Mouse (Mus musculus): ENCODE data around the gene Pop4.
A peak's percentile ranks its signal among the peaks of the same experiment; 100 is the strongest.
"Not testable (repeated sequence)": the region's sequence is repeated elsewhere in the genome, so short reads cannot be mapped to it uniquely, and the experiment has no call there.

The Pop4 gene

GRCm38 (mm10) chr7:38270703-38271510 lies at the start of gene Pop4:
Gene Pop4 (minus strand): TSS chr7:38271423.
- peak; percentile 90 for DNase-seq (ENCODE audit: low spot score)

- DNase-seq (ENCODE audit: low spot score) = no peak
These were observed 49.4 kb upstream of the Pop4 start for GRCm38 (mm10) chr7:38320641-38321040.

- not testable (repeated sequence) for DNase-seq (ENCODE audit: low spot score)
These were observed 11.0 kb upstream of the Pop4 start for GRCm38 (mm10) chr7:38282192-38282591.

GRCm38 (mm10) chr7:38272551-38272950 lies 1.3 kb upstream of the Pop4 start:
- DNase-seq (ENCODE audit: low spot score) = no peak

- DNase-seq (ENCODE audit: low spot score) = no peak
These were observed 636 bp upstream of the Pop4 start for GRCm38 (mm10) chr7:38271859-38272258.

GRCm38 (mm10) chr7:38271511-38271811 lies 238 bp upstream of the Pop4 start:
- DNase-seq (ENCODE audit: low spot score) = no peak

GRCm38 (mm10) chr7:38267006-38267680 lies 4.1 kb downstream of the Pop4 start:
- DNase-seq (ENCODE audit: low spot score) = peak; percentile 23

GRCm38 (mm10) chr7:38262406-38262805 lies 8.8 kb downstream of the Pop4 start:
- no peak for DNase-seq (ENCODE audit: low spot score)

GRCm38 (mm10) chr7:38259631-38260030 lies 11.6 kb downstream of the Pop4 start:
- no peak for DNase-seq (ENCODE audit: low spot score)

GRCm38 (mm10) chr7:38253441-38253840 lies 17.8 kb downstream of the Pop4 start:
- no peak for DNase-seq (ENCODE audit: low spot score)

- DNase-seq (ENCODE audit: low spot score) = no peak
These were observed 19.6 kb downstream of the Pop4 start for GRCm38 (mm10) chr7:38251494-38252216.

- DNase-seq (ENCODE audit: low spot score) = no peak
These were observed 28.8 kb downstream of the Pop4 start for GRCm38 (mm10) chr7:38242417-38242816.

GRCm38 (mm10) chr7:38237140-38237539 lies 34.1 kb downstream of the Pop4 start:
- no peak for DNase-seq (ENCODE audit: low spot score)

GRCm38 (mm10) chr7:38236400-38237105 lies 34.7 kb downstream of the Pop4 start:
- DNase-seq (ENCODE audit: low spot score) = no peak

GRCm38 (mm10) chr7:38230285-38230684 lies 40.9 kb downstream of the Pop4 start:
- no peak for DNase-seq (ENCODE audit: low spot score)

- no peak for DNase-seq (ENCODE audit: low spot score)
These were observed 42.9 kb downstream of the Pop4 start for GRCm38 (mm10) chr7:38228329-38228728.

- DNase-seq (ENCODE audit: low spot score) = peak; percentile 94
These were observed 43.3 kb downstream of the Pop4 start, which contains the start of gene Plekhf1 for GRCm38 (mm10) chr7:38227900-38228298. Gene Plekhf1 (minus strand): TSS chr7:38228016.

- DNase-seq (ENCODE audit: low spot score) = peak; percentile 80
These were observed 43.9 kb downstream of the Pop4 start for GRCm38 (mm10) chr7:38227181-38227899.

GRCm38 (mm10) chr7:38226226-38226625 lies 45.0 kb downstream of the Pop4 start:
- DNase-seq (ENCODE audit: low spot score) = no peak

GRCm38 (mm10) chr7:38224577-38225369 lies 46.5 kb downstream of the Pop4 start:
- no peak for DNase-seq (ENCODE audit: low spot score)

- no peak for DNase-seq (ENCODE audit: low spot score)
These were observed 50.4 kb downstream of the Pop4 start for GRCm38 (mm10) chr7:38220866-38221265.

All from urinary bladder, postnatal 25 days (tissue).